Mouse (Mus musculus): ENCODE data around the gene Cpa1.

GRCm38 (mm10) chr6:30644462-30644861 is 5.4 kb downstream of the Cpa1 start:
- no peak for TF ChIP-seq CTCF (IDR thresholded peaks at IDR 0.05; ENCODE audit: low read depth)
- no peak for TF ChIP-seq EP300 (optimal IDR thresholded peaks at IDR 0.05)
